Mouse (Mus musculus) inflammation-experienced regulatory T-cells, adult 6 months (primary cell): ENCODE results near the gene Gm17324. TPM values are rescaled to one million over a fixed set of nuclear protein-coding genes. Genes with fewer than 3 reads are reported as not detected.
A peak's percentile ranks its signal among the peaks of the same experiment; 100 is the strongest.

Experiments used
- ATAC-seq: one replicate; pipeline ENCODE4 v1.8.0; 2017
- polyA plus RNA-seq, 3 experiments: library from polyadenylated mRNA; unstranded; fragments of 100-300 nt; shearing (Covaris generic); gene quantifications; one replicate each; pipeline ENCODE4 v1.2.1; 2017

Gene Gm17324
- polyA plus RNA-seq, 3 experiments from 2014 or later = 0.40 TPM; not detected in 2

GRCm38 (mm10) chr9:78463337-78463736 is 14.8 kb upstream of the Gm17324 start:
- ATAC-seq = no peak

DNA sequence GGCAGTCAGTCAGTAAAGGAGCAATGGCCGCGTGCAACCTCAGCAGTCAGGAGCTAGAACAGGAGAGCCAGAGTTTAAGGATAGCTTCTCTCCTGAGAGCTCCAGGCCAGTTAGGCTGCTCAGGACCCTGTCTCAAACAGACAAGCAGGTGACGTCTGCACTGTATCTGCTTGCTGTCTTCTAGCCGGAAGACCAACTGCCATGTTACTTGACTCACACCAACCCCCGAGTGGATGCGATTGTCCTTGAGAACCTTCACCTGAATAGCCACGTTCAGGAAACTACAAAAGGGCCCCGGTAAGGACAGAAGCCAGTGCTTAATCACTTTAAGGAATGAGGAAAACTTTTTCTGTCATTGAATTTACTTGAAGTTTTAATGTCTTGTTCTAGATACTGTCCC is 8.4 kb upstream of the Gm17324 start:
- no peak for ATAC-seq

DNA sequence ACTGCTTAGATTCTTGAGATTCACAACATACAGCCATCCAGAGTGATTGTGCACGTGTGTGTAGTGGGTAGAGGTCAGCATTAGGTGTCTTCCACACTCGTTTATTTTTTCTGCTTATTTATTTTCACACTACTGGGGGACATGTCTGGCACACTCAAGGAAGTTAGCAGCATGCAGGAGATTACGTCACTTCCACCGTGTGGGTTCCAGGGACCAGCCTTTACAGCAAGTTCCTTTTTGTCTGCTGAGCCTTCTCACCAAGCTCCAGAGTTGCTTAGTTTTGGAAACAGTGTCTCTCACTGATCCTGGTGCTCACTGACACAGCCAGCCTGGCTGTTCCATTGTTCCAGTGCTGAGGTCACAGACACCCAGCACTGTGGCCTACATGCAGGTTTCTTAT is 2.8 kb upstream of the Gm17324 start:
- ATAC-seq = no peak

DNA sequence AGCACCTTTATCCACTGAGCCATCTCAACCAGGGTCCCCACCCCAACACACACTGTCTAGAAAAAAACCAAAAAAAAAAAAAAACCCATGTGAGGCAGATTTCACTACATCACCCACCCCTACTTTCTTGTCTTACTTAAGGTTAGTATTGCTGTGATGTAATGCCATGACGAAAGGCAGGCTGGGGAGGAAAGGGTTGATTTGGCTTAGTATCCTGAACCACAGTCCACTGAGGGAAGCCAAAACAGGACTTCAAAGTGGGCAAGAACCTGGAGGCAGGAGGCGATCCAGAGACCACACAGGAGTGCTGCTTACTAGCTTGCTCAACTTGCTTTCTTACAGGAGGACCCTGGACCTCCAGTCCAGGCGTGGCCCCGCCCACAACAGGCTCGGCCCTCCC is 1.8 kb upstream of the Gm17324 start:
- ATAC-seq = no peak

DNA sequence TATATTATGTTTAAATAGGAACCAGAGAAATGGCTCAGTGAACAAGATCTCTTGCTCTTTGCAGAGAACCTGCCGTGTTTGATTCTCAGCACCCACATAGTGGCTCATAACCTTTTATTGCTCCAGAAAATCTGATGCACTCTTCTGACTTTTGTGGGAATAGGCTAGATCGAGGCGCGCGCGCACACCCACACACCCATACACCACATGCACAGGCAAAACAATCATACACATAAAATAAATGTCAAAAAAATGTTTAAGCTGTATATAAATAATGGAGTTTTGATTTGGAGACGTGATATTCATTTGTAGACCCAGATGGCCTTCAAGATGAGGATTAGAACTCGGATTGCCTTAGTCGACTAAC is 997 bp downstream of the Gm17324 start:
- no peak for ATAC-seq

- ATAC-seq = peak; percentile 61
Observed at GRCm38 (mm10) chr9:78442579-78443392, 5.8 kb downstream of the Gm17324 start, which contains the start of gene Cgas. Gene Cgas, minus strand, starts transcription at chr9:78443237.

DNA sequence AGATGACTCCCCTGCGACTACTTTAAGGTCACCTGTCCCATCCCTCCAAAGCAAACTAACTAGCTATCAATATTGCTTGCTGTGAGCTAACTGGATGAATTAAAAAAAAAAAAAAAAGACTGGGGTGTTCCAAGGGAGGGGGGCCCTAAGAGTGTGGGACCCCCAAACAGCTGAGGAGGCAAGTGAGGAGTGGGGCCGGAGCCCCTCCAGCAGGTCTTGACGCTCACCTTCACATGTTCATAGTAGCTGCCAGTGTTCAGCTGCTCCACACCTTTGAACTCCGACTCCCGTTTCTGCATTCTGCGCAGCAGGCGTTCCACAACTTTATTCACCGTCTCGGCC is 6.4 kb downstream of the Gm17324 start:
- ATAC-seq = no peak

DNA sequence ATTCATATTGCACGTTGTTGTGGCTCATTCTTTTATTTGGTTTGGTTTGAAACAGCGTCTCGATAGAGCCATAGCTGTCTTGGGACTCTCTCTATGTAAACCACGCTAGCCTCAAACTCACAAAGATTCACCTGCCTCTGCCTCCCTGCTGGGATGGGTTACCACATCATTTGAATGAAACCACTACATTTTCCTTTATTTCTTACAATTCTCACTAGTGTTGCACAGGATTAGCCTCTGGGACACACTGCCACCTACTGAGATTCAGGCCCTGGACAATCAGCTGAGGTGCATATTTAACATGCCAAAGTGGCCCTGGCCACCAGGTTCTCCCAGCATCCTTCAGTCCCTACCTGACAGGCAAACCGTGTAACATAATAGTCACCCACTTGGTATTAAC is 9.2 kb downstream of the Gm17324 start:
- no peak for ATAC-seq

- ATAC-seq = no peak
Observed at GRCm38 (mm10) chr9:78432471-78432870, 16.1 kb downstream of the Gm17324 start.

DNA sequence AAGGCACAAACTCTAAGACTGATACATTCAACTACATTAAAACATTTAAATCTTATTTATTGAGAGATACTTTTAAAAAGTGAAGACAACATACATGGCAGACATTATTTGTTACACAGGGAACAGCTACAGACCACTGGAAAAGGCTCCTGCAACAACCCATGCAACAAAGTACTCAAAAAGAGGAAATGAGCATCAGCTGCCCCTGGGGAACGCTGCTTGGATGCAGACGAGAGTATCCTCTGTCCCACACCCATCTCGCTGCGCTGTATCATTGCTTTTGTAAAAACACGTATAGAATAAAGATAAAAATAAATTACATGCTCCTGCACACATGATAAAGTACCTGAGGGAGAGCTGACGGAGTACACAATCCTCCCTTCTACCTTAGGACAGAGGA is 18.1 kb downstream of the Gm17324 start:
- ATAC-seq = no peak

DNA sequence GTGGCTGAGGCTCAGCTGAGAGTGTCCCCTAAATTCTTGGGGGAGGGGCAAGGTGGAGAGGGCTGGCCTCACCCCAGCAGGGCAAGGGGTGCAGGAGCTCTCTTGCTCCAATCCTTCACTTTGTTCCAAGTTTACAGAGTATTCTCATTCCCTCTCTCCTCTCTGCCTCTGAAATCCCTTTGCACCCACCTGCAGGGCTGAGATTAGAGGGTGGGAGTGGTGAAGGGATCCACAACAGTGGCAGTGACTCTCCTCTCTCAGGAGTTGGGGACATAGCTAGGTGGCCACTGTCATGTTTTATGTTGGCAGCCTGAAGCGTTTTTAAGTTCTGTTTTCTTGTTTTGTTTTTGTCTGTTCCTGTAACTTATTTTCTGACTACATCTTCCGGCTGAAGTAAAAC is 19.0 kb downstream of the Gm17324 start:
- ATAC-seq = no peak

- ATAC-seq = no peak
Observed at GRCm38 (mm10) chr9:78428870-78429432, 19.6 kb downstream of the Gm17324 start.

GRCm38 (mm10) chr9:78428185-78428584 is 20.4 kb downstream of the Gm17324 start:
- no peak for ATAC-seq

DNA sequence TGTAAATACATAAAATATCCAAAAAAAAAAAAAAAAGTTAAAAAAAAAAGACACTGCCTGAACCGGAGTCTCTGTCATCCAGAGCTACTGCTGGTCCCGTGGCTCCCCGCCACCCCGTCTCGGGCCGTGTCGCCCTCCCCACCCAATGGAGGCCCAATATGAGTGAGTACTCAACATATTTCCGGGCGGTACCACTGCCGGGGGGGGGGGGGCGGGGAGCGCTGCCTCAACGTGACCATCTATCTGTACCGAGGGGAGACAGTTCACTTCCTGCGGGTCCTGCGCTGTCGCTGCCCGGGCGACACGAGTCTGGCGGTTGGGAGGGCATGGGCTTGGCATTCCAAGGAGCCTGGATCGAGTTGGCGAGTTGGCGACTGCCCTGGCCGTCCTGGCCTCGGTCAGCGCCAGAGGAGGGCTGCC is 21.2 kb downstream of the Gm17324 start:
- peak; percentile 92 for ATAC-seq

DNA sequence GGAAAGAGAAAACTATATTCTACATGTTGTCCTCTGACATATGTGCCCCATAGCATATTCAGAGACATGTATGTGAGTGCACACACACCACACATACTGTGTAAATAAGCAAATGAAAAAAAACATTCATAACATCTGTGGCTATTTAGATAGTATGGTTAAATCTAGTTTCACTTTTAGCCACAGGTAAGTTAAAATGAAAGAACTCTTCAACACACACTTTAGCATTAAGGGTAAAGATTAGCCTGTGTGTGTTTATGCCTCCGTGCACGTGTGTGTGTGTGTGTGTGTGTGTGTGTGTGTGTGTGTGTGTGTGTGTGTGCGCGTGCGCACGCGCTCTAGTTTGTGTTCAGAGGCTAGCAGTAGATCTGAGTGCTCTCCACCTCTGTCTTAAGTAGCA is 47.0 kb downstream of the Gm17324 start:
- peak; percentile 54 for ATAC-seq

DNA sequence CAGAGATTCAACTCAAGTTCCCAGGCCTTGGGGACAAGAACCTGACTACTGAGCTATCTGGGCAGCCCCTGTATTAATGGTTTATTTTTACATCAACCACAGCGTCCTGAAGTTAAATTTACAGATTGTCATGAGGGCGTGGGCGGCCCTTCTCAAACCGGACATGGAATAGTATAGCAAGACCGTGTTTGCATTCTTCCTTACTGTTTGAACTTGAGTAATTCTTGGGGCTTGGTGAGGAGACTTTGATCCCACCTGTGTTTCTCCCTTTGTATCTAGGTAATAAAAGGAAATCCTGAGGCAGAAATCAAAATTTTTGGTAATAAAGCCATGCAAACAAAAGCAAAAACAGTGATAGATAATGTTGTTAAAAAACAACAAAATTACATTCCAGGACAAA is 48.0 kb downstream of the Gm17324 start:
- ATAC-seq = no peak

Other genes with a start within 250 kb of the Gm17324 start
- not detected for gene Gsta1, start 218.1 kb downstream of the Gm17324 start, polyA plus RNA-seq
- gene Gm3776, start 191.7 kb downstream of the Gm17324 start, polyA plus RNA-seq = not detected
- gene Gm10639, start 158.9 kb downstream of the Gm17324 start, polyA plus RNA-seq = not detected
- gene Omt2a, start 134.0 kb downstream of the Gm17324 start, polyA plus RNA-seq = not detected
- gene Omt2b, start 121.2 kb downstream of the Gm17324 start, polyA plus RNA-seq = not detected
- gene Gsta2, start 93.0 kb downstream of the Gm17324 start, polyA plus RNA-seq = not detected
- not detected for gene Dppa5a, start 80.6 kb downstream of the Gm17324 start, polyA plus RNA-seq
- not detected for gene Ooep, start 70.1 kb downstream of the Gm17324 start, polyA plus RNA-seq
- gene Ddx43, start 53.0 kb downstream of the Gm17324 start, polyA plus RNA-seq = 1 to 10 TPM; 1.8 to 5.2 (median 3.1) TPM
- gene Cgas, start 5.5 kb downstream of the Gm17324 start, polyA plus RNA-seq = 1 to 10 TPM; 2.4 to 4.1 (median 2.5) TPM
- gene Mto1, start 578 bp downstream of the Gm17324 start, polyA plus RNA-seq = 10 to 100 TPM; 12.8 to 19.9 (median 16.0) TPM
- over 10,000 TPM in 2 of 3 experiments, 1,000 to 10,000 TPM in 1; 7,660 to 11,983 (median 10,337) TPM for gene Eef1a1, start 40.4 kb upstream of the Gm17324 start, polyA plus RNA-seq
- 10 to 100 TPM in 2 of 3 experiments, 1 to 10 TPM in 1; 8.2 to 12.0 (median 11.3) TPM for gene Slc17a5, start 139.3 kb upstream of the Gm17324 start, polyA plus RNA-seq
- gene Cd109, start 166.8 kb upstream of the Gm17324 start, polyA plus RNA-seq = 1 to 10 TPM in 1 of 3 experiments, under 1 TPM in 2; 0.16 to 1.3 (median 0.39) TPM